Mouse (Mus musculus): ENCODE results near the gene Ush2a. TPM values are rescaled to one million over a fixed set of nuclear protein-coding genes. Genes with fewer than 3 reads are reported as not detected.

The Ush2a gene
- under 1 TPM; 0.03 to 0.09 TPM for total RNA-seq (2021)
- long read RNA-seq, experiment 1, result 0 reads
- long read RNA-seq, experiment 2, result 0 reads

GRCm38 (mm10) chr1:188261903-188262682, at the start of gene Ush2a:
Gene Ush2a (plus strand): TSS chr1:188262023.
- DNase-seq, result no peak

GRCm38 (mm10) chr1:188214885-188215611, 46.8 kb upstream of the Ush2a start:
- DNase-seq, result no peak

GRCm38 (mm10) chr1:188221226-188221792, 40.5 kb upstream of the Ush2a start:
- no peak for DNase-seq

GRCm38 (mm10) chr1:188233036-188233724, 28.6 kb upstream of the Ush2a start:
- DNase-seq, result no peak

DNA sequence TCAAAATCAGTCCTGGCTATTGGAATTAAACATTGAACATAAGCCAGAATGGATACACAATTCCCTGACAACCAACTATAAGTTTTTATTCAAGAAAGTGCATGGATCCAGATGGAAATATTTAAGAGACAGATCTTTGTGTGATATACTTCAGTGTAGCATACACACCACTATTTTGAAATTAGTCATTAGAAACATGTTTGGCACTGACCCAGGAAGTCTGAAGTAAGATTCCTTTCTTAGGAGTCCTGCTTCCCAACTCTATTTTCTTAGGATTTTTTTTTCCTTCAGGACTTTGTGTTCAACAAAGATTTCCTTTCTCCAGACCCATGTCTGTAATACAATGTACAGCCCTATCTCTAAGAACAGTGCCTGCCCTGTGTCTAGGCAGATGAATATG, 23.2 kb upstream of the Ush2a start:
- no peak for DNase-seq

GRCm38 (mm10) chr1:188241766-188242165, 20.1 kb upstream of the Ush2a start:
- no peak for DNase-seq

- no peak for DNase-seq
These were observed 4.3 kb upstream of the Ush2a start for GRCm38 (mm10) chr1:188257500-188257899.

GRCm38 (mm10) chr1:188260259-188261107, 1.3 kb upstream of the Ush2a start:
- no peak for DNase-seq

GRCm38 (mm10) chr1:188267127-188267722, 5.4 kb downstream of the Ush2a start:
- no peak for DNase-seq

- DNase-seq, result no peak
These were observed 7.2 kb downstream of the Ush2a start for GRCm38 (mm10) chr1:188269071-188269470.

- no peak for DNase-seq
These were observed 51.5 kb downstream of the Ush2a start for GRCm38 (mm10) chr1:188313303-188313702.

GRCm38 (mm10) chr1:188316574-188316973, 54.8 kb downstream of the Ush2a start:
- DNase-seq, result no peak

GRCm38 (mm10) chr1:188320204-188320603, 58.4 kb downstream of the Ush2a start:
- no peak for DNase-seq

DNA sequence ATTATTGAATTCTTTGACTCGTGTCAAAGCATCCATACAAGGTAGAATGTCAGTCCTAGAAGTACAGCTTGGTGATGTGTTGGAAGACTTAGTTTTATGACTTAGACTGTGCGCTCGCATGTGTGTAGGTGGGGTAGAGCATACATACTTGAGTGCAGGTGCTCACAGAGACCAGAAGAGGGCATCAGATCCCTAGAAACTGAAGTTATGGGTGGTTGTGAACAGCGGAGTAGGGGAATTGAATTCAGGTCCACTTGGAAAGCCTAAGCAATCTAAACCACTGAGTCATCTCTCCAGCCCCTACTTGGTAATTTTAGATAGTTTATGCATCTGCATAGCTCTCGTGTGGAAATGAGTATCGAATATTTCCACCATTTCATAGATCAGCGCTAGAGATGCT, 59.7 kb downstream of the Ush2a start:
- DNase-seq, result no peak

DNA sequence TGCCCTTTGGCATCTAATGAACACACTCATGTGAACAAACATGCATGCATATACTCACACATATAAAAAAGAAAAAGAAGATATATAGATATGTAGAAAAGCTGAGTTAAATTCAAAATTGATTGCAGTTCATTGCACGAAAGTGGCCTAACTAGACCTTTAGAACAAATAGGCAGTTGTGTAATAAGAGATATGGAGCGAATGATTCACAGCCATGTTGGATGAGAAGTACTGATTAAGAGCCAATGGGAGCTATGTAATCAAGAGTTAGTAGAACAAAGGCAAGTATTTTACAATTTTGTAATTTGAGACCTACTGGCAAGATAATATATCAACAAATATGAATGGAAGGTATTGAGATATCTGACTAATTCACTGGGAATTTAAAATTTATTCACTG, 68.6 kb downstream of the Ush2a start:
- no peak for DNase-seq

DNA sequence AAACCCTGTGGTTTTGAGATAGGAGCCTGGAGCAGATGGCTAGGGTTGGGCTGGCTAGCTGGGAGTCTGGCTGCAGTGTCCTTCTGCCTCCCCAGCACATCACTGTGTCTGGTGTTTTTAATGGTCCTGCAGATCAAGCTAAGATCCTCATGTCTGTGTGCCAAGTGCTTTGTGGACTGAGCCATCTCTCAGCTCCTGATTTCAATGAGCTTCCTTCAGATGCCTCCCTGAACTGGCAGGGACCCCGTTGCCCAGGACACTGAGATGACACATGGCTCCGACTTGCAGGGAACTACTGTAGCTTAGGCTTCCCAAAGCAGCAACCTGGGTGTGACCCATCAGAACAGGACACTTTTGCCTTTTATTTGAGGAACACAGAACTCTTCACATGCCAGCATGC, 72.1 kb downstream of the Ush2a start:
- DNase-seq, result no peak

DNA sequence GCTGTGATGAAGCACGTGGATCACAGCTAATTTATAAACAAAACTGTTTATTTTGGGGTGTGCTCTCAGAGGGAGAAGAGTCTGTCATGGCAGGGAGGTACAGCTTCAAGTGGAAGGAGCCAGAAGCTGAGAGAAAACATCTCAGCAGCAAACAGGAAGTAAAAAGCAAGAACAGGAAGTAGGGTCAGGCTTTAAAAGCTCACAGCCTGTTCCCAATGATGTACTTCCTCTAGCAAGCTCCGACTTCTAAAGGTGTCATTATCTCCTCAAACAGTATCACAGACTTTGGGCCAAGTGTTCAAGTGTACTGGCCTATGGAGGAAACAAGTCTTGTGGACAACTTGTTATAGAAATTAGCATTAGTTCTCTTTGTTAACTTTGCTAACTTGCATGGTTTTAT, 85.9 kb downstream of the Ush2a start:
- no peak for DNase-seq

DNA sequence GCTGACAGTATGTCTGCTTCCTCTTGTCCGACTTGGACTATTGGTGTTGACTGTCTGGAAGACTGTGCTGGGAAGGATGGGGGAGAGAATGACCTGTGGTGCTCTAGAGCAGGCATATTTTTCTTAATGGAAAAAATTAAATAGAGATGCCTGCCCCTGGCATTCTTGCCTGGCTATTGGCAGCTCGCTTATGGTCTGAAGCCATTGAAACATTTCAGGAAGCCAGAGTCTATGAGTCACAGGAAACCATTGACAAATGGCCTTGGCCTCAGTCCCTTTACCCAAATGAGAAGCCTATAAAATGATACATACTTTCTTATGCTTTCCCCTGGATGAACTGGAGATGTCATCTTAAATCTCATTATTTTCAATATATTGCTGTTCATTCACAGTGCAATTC, 92.9 kb downstream of the Ush2a start:
- peak; percentile 28 for DNase-seq

DNA sequence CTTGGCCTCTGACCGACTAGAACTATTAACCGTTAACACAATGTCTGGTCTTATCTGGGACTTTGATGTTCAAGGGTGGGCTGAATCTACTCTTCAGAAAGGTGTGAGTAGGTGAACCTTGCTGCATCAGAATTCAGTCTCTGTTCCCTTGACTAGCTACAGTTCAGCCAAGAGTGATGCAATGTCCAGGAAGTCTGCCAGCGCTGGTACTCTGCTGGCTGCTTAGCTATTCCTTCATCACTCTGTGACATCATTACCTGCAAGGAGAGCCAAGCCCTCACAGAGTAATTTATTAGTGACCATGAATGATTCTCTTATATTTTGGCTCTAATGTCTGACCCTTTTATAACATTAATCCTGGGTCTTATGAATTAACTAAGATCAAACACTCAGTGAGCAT, 101.7 kb downstream of the Ush2a start:
- peak; percentile 78 for DNase-seq

DNA sequence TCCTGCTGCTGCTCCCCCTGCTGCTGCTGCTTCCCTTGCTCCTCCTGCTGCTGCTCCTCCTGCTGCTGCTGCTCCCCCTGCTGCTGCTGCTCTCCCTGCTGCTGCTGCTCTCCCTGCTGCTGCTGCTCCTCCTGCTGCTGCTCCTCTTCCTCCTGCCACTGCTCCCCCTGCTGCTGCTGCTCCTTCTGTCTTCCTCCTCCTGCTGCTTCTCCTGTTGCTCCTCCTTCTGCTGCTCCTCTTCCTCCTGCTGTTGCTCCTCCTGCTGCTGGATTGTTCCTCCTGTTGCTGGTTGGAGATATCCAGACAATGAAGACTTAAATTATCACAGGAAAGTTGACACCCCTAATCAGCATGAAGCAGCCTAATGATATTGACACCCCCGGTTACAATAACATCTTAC, 123.4 kb downstream of the Ush2a start:
- DNase-seq, result no peak

- DNase-seq, result no peak
These were observed 124.0 kb downstream of the Ush2a start for GRCm38 (mm10) chr1:188385733-188386261.
